Mouse (Mus musculus) E14TG2a.4 (cell line): ENCODE results near the gene 2010111I01Rik.

Experiments
- CTCF ChIP-seq: conservative IDR thresholded peaks from 2 replicates; pipeline ENCODE4 v1.5.1; 2014; ENCODE audit warnings: low read length
- NANOG ChIP-seq: IDR thresholded peaks from 2 replicates; pipeline ENCODE4 v1.6.1; 2014; ENCODE audit warnings: borderline replicate concordance, low read length, mixed read lengths

GRCm38 (mm10) chr13:63068371-63069136 lies 103.9 kb downstream of the 2010111I01Rik start:
- no peak for TF ChIP-seq CTCF
- TF ChIP-seq NANOG = no peak
